Mouse (Mus musculus) regulatory T cell (primary cell): Measurements from ENCODE around the gene Aqp9.

Experiments
- in situ Hi-C: fragments of 300-600 bp; cut with MboI, MseI; formaldehyde crosslinking; loops from one replicate; pipeline ENCODE4 v1.15.1; 2025; ENCODE audit warnings: high pct_unique_total_duplicates

Gene Aqp9

GRCm38 (mm10) chr9:71140205-71140604, 28.3 kb downstream of the Aqp9 start:
- in situ Hi-C loops = no loop called here

DNA sequence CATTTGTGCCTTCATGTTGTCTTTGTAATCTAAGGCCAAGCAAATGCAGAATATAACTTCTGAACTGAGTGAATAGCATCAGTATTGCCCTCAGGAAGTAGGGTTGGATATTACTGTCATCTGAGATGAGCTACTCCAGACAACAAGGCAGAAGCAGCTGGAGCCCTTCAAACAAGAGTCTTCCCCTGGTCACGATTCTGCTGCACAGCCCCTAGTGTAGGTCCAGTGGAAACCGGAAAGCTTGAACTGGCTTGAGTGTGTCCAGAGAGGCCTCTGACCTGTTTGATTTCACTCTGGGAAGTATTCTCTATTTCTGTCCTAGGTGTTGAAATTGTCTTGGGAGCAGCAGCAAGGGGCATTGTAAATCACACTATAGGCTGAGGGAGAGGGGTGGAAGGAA, 29.5 kb downstream of the Aqp9 start:
- in situ Hi-C loops = no loop called here

DNA sequence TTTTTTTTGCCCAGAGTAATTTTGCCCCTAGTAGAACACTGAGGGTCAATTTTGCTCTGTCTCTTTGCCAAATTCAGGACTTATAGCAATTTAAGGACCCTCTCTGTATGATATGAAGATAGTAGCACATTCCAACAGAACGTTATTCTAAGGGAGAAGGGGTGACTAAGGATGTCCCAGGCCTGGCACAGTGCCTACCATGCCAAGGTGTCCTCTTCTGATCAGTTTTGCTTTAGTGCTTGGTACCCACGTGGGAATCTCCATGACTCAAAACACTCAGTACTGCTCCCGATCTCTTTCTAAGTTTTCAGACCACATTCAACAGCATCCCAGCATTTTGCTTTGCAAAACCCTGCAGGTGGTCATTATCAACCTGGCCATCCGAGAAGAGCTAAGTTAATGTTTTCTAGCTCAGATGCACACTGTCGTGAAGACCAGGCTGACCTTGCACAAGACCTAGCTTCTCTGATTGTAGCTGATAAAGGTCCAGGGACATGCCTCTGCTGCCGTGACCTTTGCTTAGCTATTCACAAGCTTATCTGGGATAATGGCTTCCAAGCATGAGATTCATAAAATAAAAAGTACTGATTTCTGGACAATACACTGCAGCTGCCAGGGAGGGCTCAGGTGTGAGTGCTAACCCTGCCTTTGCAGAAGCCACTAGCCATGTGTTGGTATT, 31.1 kb downstream of the Aqp9 start:
- in situ Hi-C loops = no loop called here

DNA sequence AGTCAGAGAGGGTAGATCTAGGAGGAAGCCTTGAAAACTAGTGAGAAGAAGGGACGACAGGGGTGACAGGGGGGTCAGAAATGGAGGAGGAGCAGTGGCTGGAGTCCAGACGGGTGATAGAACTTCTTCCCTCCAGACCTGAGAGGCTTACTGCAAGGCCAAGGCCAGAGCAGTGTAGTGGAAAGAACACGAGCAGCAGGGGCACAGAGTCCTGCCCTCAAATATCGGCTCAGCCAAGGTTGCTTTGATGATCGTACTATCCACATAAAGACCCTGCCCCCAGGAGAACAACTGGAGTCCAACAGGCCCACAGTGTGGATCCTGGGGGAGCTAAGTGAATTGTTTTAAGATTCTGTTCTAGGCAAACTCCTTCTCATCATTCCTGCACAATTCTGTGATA, 33.4 kb downstream of the Aqp9 start:
- in situ Hi-C loops = no loop called here

DNA sequence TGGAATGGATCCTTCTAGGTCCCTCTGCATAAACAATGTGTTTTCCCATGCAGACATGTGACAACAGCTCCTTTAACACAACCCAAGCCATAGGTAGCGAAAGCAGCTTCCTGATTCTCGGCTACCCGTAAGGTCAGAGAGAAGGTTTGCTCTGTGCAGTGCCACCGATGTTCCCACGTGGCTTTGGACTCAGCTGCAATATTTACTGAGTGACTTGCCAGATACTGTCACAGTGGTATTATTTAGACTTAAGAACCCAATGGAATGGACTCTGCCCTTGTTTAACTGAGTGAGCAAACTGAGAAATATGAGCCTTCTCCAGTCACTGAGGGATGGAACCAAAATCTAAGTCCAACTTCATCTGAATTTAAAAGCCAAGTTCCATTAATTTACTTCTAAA, 35.3 kb downstream of the Aqp9 start:
- in situ Hi-C loops = no loop called here

DNA sequence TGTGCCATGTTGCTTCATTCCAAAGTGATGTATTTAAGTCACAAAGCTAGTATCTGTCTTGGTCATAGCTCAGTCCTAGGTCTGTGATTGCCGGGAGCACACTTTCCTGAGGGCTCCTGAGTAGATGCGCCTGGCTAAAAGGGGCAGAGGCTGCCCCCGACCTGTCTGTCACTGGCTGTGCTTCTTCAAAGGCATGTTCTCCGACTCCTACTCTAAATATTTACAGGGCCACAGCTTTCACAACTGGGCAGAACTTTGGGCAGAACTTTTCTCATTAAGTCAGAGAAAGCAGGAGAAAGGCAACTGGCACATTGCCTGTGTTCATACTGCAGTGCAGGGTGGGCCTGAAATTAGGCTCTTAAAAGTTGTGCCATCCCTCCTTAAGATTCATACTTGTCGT, 36.7 kb downstream of the Aqp9 start:
- in situ Hi-C loops = no loop called here

DNA sequence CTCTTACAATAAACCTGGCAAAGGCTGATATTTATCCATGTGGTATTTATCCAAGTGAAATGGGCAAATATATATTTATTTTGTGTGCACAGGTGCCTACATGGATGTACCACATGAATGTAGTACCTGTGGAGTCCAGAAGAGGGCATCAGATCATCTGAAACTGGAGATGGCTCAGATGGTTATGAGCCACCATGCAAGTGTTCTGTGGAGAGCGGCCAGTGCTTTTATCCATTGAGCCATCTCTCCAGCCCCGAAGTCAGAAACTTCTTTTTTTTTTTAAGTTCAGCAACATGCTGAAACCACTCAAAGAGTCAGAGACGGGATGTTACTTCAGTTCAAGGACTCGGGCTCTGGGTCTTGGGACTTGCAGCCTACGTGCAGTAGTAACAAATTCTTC, 39.6 kb downstream of the Aqp9 start:
- in situ Hi-C loops = no loop called here

DNA sequence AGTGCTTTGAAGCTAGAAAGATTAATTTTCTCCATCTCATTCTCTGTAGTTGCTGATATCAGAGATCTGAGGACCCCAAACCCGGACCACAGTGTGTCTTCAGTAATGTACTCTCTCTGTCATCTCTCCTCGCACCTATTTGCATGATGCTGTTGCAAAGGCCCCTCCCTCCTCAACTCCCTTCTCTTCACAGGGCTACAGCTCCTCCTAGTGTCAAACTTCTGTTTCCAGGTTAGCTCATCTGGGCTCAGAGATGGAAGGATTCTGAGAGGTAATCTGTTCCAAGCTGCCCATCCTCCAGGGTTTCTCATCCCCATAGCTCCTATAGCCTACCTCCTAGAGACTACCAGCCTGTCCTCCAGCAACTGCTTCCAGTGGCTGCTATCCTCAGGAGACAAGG, 42.3 kb downstream of the Aqp9 start:
- in situ Hi-C loops = no loop called here

DNA sequence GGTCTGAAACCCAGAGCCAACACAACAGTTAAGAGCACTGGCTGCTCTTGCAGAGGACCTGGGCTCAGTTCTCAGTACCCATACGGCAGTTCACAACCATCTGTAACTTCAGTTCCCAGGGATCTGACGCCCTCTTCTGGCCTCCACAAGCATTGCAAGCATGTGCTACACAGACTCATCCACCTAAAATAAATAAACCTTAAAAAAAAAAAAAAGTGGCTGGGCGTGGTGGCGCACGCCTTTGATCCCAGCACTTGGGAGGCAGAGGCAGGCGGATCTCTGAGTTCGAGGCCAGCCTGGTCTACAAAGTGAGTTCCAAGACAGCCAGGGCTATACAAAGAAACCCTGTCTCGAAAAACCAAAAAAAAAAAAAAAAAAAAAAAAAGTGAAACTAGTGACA, 45.4 kb downstream of the Aqp9 start:
- in situ Hi-C loops = loop anchor here (5.0 kb wide), 1 partner anchor 64 kb away; no protein-coding TSS in a partner anchor

DNA sequence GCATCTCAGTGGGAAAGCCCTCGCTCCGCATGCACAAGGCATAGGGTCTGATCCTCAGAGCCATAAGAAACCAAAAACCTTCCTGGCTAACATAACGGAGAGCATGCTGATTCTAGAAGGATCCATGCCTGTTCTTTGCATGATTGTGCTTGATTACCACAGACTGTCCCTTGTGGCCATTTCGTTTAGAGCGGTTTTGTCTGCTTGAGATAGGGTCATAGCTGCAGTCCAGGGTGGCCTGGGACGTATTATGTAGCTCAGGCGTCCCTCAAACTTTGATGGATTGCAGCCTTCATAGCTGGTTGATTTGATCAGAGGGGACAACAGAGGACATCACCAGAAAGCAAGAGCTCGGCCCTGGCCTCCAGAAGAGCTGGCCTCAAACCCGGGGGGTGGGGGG, 47.6 kb downstream of the Aqp9 start:
- in situ Hi-C loops = loop anchor here (5.0 kb wide), 1 partner anchor 66 kb away; no protein-coding TSS in a partner anchor

- in situ Hi-C loops = no loop called here
These were observed 55.3 kb downstream of the Aqp9 start for GRCm38 (mm10) chr9:71113166-71113565.

GRCm38 (mm10) chr9:71103521-71103920, 65.0 kb downstream of the Aqp9 start:
- in situ Hi-C loops = no loop called here

DNA sequence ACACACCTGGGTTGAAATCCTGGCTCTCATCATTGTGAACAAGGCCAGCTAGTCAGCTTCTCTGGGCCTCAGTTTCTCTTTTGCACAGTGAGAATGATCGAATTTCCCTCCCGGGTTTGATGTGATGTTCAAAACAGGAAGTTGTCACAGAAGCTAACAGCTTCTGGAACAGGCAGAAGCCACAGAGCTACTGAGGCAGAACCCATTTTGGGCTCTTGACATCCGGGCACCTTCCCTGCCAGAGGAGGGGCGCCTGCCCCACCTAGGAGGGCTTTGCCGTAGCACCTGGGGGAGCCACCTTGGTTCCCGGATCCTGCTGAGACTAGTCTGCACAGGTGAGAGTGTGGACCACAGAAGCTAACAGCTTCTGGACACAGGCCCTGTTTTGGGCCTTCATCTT, 74.4 kb downstream of the Aqp9 start:
- in situ Hi-C loops = no loop called here

DNA sequence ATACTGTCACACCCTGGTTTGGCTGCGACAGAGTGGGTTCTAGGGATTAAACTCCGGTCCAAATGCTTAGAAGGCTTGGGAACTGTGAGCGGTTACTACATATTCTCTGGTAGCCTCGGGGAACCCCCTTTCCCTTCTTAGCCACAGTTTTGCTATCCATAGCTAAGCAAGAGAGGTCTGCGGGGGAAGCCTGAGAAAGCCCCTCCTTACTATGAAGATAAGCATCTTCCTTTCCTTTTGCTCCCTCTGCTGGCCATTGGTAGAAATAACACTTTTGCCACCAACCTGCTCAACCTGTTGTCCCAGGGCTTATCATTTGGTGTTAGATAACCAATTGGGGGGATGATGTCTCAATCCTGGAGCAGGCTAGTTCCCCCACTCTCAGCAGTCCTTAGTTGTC, 76.4 kb downstream of the Aqp9 start:
- in situ Hi-C loops = no loop called here

GRCm38 (mm10) chr9:71079201-71079600, 89.3 kb downstream of the Aqp9 start:
- in situ Hi-C loops = loop anchor here (10.0 kb wide), 1 partner anchor 414 kb away; no protein-coding TSS in a partner anchor

DNA sequence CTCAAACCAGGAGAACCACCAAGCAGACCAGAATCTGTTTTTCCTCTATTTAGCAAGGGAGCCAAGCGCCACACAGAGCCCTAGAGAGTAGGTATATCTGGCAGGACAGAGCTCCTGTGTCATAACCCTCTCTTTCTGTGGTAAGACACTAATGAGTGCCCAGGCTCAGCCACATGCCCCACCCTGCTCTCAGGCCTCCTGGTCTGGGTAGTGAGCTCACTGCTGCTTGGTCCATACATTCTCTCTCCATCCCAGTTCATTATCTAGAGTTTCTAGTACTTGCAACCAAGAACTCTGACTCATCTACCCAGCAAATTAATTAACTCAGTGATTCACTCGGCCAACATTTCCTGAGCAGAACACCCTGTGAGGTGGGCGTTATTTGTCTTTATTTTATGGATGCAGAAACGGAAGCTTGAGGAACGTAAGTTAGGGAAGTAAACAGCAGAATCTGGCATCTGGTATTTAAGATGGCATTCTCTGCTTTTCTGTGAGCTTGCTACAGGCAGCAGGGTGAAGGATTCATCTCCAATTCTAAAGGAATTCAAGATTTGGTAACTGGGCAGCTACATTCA, 91.1 kb downstream of the Aqp9 start:
- in situ Hi-C loops = loop anchor here (10.0 kb wide), 1 partner anchor 413 kb away; no protein-coding TSS in a partner anchor

DNA sequence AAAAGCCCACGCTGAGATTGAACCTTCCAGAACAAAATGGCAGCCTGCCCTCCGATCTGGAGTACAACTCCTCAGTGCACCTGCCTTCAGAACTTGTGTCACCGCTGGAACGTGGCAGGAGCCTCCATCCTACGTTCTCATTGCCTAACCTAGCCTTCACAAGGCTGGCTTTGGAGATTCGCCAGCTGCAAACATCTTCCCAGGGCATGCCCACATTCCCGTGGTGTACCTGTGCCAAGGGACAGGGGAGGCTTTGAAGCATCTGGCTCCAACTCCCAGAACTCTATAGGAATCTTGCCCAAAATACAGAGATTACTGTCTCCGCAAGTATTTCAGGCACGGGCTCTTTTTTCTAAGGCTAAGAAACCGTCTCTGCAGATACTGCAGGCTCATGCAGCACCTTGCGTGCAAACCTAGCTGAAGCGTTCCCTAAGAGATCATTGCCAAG, 92.3 kb downstream of the Aqp9 start:
- in situ Hi-C loops = loop anchor here (10.0 kb wide), 1 partner anchor 411 kb away; no protein-coding TSS in a partner anchor

GRCm38 (mm10) chr9:71073831-71074230, 94.7 kb downstream of the Aqp9 start:
- in situ Hi-C loops = loop anchor here (10.0 kb wide), 1 partner anchor 409 kb away; no protein-coding TSS in a partner anchor

DNA sequence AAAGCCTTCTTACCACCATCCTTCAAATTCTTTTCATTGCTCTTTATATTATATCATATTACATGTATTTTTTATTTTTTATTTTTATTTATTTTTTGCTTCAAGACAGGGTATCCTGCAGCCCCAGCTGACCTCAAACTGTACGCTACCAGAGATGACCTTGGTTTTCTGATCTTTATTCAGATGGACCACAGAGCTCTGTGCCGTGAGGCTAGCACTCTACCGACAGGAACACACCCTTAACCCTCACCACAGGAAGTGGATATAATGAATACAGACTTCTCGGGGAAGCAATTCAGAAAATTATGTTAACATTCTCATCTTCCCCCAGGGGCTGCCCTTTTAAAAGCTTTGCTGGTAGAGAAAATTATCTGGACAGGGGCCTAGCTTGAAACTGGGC, 95.4 kb downstream of the Aqp9 start:
- in situ Hi-C loops = loop anchor here (10.0 kb wide), 1 partner anchor 408 kb away; no protein-coding TSS in a partner anchor

GRCm38 (mm10) chr9:71072502-71072901, 96.0 kb downstream of the Aqp9 start:
- in situ Hi-C loops = loop anchor here (10.0 kb wide), 1 partner anchor 408 kb away; no protein-coding TSS in a partner anchor

- in situ Hi-C loops = loop anchor here (10.0 kb wide), 1 partner anchor 407 kb away; no protein-coding TSS in a partner anchor
These were observed 96.7 kb downstream of the Aqp9 start for GRCm38 (mm10) chr9:71071581-71072330.

GRCm38 (mm10) chr9:71070628-71071027, 97.9 kb downstream of the Aqp9 start:
- in situ Hi-C loops = loop anchor here (10.0 kb wide), 1 partner anchor 406 kb away; no protein-coding TSS in a partner anchor
